In the genomic region with DNA sequence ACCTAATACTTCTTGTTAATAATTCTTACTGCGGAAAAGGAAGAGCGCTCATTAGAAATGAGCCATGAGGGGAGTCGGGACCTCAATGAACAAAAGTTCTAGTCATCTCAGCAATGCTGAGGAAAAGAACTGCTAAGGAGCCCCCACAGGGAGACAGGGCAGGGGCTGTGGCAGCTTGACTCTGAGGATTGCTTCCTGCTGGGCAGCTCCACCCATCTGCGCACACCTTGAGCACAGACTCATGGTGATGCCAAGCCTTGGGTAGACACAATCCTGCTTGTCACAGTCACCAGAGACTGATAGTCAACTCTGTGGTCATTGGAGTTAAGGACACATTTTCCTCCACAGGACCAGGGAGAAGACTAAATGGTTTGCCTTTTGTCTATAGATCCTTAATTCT, we compare ENCODE assay signal across 16 mouse cellular contexts. TPM values are rescaled to one million over a fixed set of nuclear protein-coding genes. Genes with fewer than 3 reads are reported as not detected.
DNase-seq lines count a peak whose midpoint lies in the region; ATAC-seq lines count a peak whose summit lies in the region.
"Had no signal": no experiment of that assay in that cellular context is flagged by ENCODE, and none has a peak within 500 bp of the region (broad histone marks: within the 10 kb centered on the region; RNA-seq: fewer than 3 reads in every experiment).

No protein-coding gene starts in this region.

- H3K9ac ChIP-seq in kidney, embryonic 14.5 days (ENCODE audit: low read depth, low read length) = no peak overlapping the region
- H3K9ac ChIP-seq in lung, embryonic 16.5 days (ENCODE audit: low read length) = no peak overlapping the region
- no peak overlapping the region for H3K9ac ChIP-seq in stomach, embryonic 15.5 days

- H3K4me3 ChIP-seq in heart, embryonic 10.5 days = no peak overlapping the region
- H3K4me3 ChIP-seq in kidney, embryonic 14.5 days (ENCODE audit: low read length) = no peak overlapping the region
- H3K4me3 ChIP-seq in lung, embryonic 16.5 days (ENCODE audit: low read length) = no peak overlapping the region
- H3K4me3 ChIP-seq in stomach, embryonic 15.5 days (replicated peaks) = no peak overlapping the region
- H3K4me3 ChIP-seq: layer of hippocampus, adult 2 months had no signal

- ATAC-seq in kidney, embryonic 14.5 days (ENCODE audit: low FRiP score, low TSS enrichment) = no peak
- ATAC-seq in lung, embryonic 16.5 days (ENCODE audit: low read depth) = peak; percentile 41
- peak; percentile 70 for ATAC-seq in stomach, embryonic 15.5 days (ENCODE audit: insufficient read depth, low FRiP score, low read depth)
- ATAC-seq: forebrain, embryonic 14.5 days had no signal

- H3K4me2 ChIP-seq in kidney, embryonic 14.5 days (replicated peaks; ENCODE audit: low read depth, low read length) = no peak overlapping the region
- H3K4me2 ChIP-seq in lung, embryonic 16.5 days (ENCODE audit: low read depth, low read length) = no peak overlapping the region
- no peak overlapping the region for H3K4me2 ChIP-seq in stomach, embryonic 15.5 days

- peak overlapping the region; percentile 83 for H3K27ac ChIP-seq in heart, embryonic 10.5 days
- H3K27ac ChIP-seq in kidney, embryonic 14.5 days (ENCODE audit: low read depth, low read length) = peak overlapping the region; percentile 59
- peak overlapping the region; percentile 78 for H3K27ac ChIP-seq in lung, embryonic 16.5 days (ENCODE audit: low read length)
- H3K27ac ChIP-seq in stomach, embryonic 15.5 days = peak overlapping the region; percentile 67
- H3K27ac ChIP-seq: layer of hippocampus, adult 2 months had no signal

- 81% methylated on average over 4 of the region's 4 CpGs for WGBS in heart, embryonic 10.5 days
- WGBS in kidney, embryonic 14.5 days = 87% methylated on average over 4 of the region's 4 CpGs
- WGBS in lung, embryonic 16.5 days = 69% methylated on average over 4 of the region's 4 CpGs
- 71% methylated on average over 4 of the region's 4 CpGs for WGBS in stomach, embryonic 15.5 days

- DNase-seq in heart, embryonic 10.5 days (ENCODE audit: low spot score) = no peak
- no peak for DNase-seq in heart, postnatal 4 days
- DNase-seq in kidney, adult 9 months = no peak
- no peak for DNase-seq in lung, adult 18-20 months
- no peak for DNase-seq in cerebellum, adult 8-10 months
- DNase-seq: cerebellum, postnatal 10 days; embryo, embryonic 11 days; thymus, adult 18-20 months had no signal

- H3K27me3 ChIP-seq in heart, embryonic 10.5 days (ENCODE audit: insufficient read depth, poor library complexity, severe bottlenecking) = no peaks in the 10 kb centered on the region
- H3K27me3 ChIP-seq in kidney, embryonic 14.5 days (ENCODE audit: control insufficient read depth, insufficient read depth, low read length) = no peaks in the 10 kb centered on the region
- no peaks in the 10 kb centered on the region for H3K27me3 ChIP-seq in lung, embryonic 16.5 days (ENCODE audit: control insufficient read depth, insufficient read depth, low read depth, low read length)
- H3K27me3 ChIP-seq in stomach, embryonic 15.5 days (replicated peaks) = no peaks in the 10 kb centered on the region

- no peaks in the 10 kb centered on the region for H3K9me3 ChIP-seq in heart, embryonic 10.5 days
- H3K9me3 ChIP-seq in kidney, embryonic 14.5 days (ENCODE audit: control insufficient read depth, low read length) = no peaks in the 10 kb centered on the region
- H3K9me3 ChIP-seq in lung, embryonic 16.5 days (ENCODE audit: control insufficient read depth, low read length) = no peaks in the 10 kb centered on the region
- no peaks in the 10 kb centered on the region for H3K9me3 ChIP-seq in stomach, embryonic 15.5 days

- H3K36me3 ChIP-seq in heart, embryonic 10.5 days = no peaks in the 10 kb centered on the region
- H3K36me3 ChIP-seq in kidney, embryonic 14.5 days (ENCODE audit: control insufficient read depth, insufficient read depth, low read length) = no peaks in the 10 kb centered on the region
- no peaks in the 10 kb centered on the region for H3K36me3 ChIP-seq in lung, embryonic 16.5 days (ENCODE audit: control insufficient read depth, insufficient read depth, low read length)
- H3K36me3 ChIP-seq in stomach, embryonic 15.5 days = no peaks in the 10 kb centered on the region

- peaks cover 18% of the 10 kb centered on the region for H3K4me1 ChIP-seq in heart, embryonic 10.5 days
- peaks cover 16% of the 10 kb centered on the region; the same call in 1 of the 2 replicates for H3K4me1 ChIP-seq in kidney, embryonic 14.5 days (ENCODE audit: control insufficient read depth, insufficient read depth, low read length)
- peaks cover 12% of the 10 kb centered on the region for H3K4me1 ChIP-seq in lung, embryonic 16.5 days (replicated peaks; ENCODE audit: control insufficient read depth, insufficient read depth, low read length)
- H3K4me1 ChIP-seq in stomach, embryonic 15.5 days = peaks cover 10% of the 10 kb centered on the region; the same call in 1 of the 2 replicates

RNA-seq across cellular contexts. Expression of gene Cdc42bpb, which starts 9.6 kb away (rescaled TPM):
- 27.8 and 33.1 TPM in 2 replicates for polyA plus RNA-seq in heart, embryonic 10.5 days (2016; fragmentation: Nextera tagmentation; extraction: Ambion mirVana)
- 100 to 1,000 TPM; 112 to 116 TPM for total RNA-seq in heart, postnatal 4 days (2021)
- 43.4 and 44.3 TPM in 2 replicates for polyA plus RNA-seq in kidney, embryonic 14.5 days (2014; fragmentation: Nextera tagmentation; extraction: Ambion mirVana)
- polyA plus RNA-seq in lung, embryonic 16.5 days (2015; fragmentation: Nextera tagmentation; extraction: Ambion mirVana) = 34.4 and 36.1 TPM in 2 replicates
- polyA plus RNA-seq in stomach, embryonic 15.5 days (2015; fragmentation: Nextera tagmentation; extraction: Ambion mirVana) = 32.5 and 34.2 TPM in 2 replicates

RNA-seq across cellular contexts. Expression of gene Lbhd2, which starts 19.5 kb away (rescaled TPM):
- polyA plus RNA-seq in heart, embryonic 10.5 days (2016; fragmentation: Nextera tagmentation; extraction: Ambion mirVana) = 0.21 and 0.30 TPM in 2 replicates
- total RNA-seq in heart, postnatal 4 days (2021) = not detected
- polyA plus RNA-seq in kidney, embryonic 14.5 days (2014; fragmentation: Nextera tagmentation; extraction: Ambion mirVana) = 5.8 and 9.9 TPM in 2 replicates
- 0.79 and 0.80 TPM in 2 replicates for polyA plus RNA-seq in lung, embryonic 16.5 days (2015; fragmentation: Nextera tagmentation; extraction: Ambion mirVana)
- polyA plus RNA-seq in stomach, embryonic 15.5 days (2015; fragmentation: Nextera tagmentation; extraction: Ambion mirVana) = 1.4 and 1.7 TPM in 2 replicates
- total RNA-seq: hematopoietic stem cell, adult 5-6 weeks; megakaryocyte, adult 5-6 weeks had no signal
- polyA plus RNA-seq: neural tube, embryonic 11.5 days had no signal

RNA-seq across cellular contexts. Expression of gene Exoc3l4, which starts 29.7 kb away (rescaled TPM):
- polyA plus RNA-seq in heart, embryonic 10.5 days (2016; fragmentation: Nextera tagmentation; extraction: Ambion mirVana) = 14.5 and 14.6 TPM in 2 replicates
- 1 to 10 TPM; 7.3 to 8.7 TPM for total RNA-seq in heart, postnatal 4 days (2021)
- polyA plus RNA-seq in kidney, embryonic 14.5 days (2014; fragmentation: Nextera tagmentation; extraction: Ambion mirVana) = 10.8 and 10.9 TPM in 2 replicates
- 13.0 and 14.5 TPM in 2 replicates for polyA plus RNA-seq in lung, embryonic 16.5 days (2015; fragmentation: Nextera tagmentation; extraction: Ambion mirVana)
- polyA plus RNA-seq in stomach, embryonic 15.5 days (2015; fragmentation: Nextera tagmentation; extraction: Ambion mirVana) = 8.5 and 8.7 TPM in 2 replicates

RNA-seq across cellular contexts. Expression of gene Tnfaip2, which starts 55.1 kb away (rescaled TPM):
- polyA plus RNA-seq in heart, embryonic 10.5 days (2016; fragmentation: Nextera tagmentation; extraction: Ambion mirVana) = 12.1 and 12.8 TPM in 2 replicates
- total RNA-seq in heart, postnatal 4 days (2021) = 10 to 100 TPM; 19.1 to 23.3 TPM
- polyA plus RNA-seq in kidney, embryonic 14.5 days (2014; fragmentation: Nextera tagmentation; extraction: Ambion mirVana) = 16.5 and 18.8 TPM in 2 replicates
- 4.0 and 6.9 TPM in 2 replicates for polyA plus RNA-seq in lung, embryonic 16.5 days (2015; fragmentation: Nextera tagmentation; extraction: Ambion mirVana)
- 8.5 and 13.5 TPM in 2 replicates for polyA plus RNA-seq in stomach, embryonic 15.5 days (2015; fragmentation: Nextera tagmentation; extraction: Ambion mirVana)
